Mouse (Mus musculus) liver, embryonic 12.5 days (tissue): Measurements from ENCODE around the gene Ube2g2. TPM values are rescaled to one million over a fixed set of nuclear protein-coding genes. Genes with fewer than 3 reads are reported as not detected.
A peak's percentile ranks its signal among the peaks of the same experiment; 100 is the strongest.

Experiments used
- ATAC-seq: fragments of 200-750 bp; cut with Nextera tagmentation; 2 replicates; pipeline ENCODE4 v1.8.0; 2017; ENCODE audit warnings: moderate number of reproducible peaks, mild to moderate bottlenecking, moderate library complexity
- H3K27ac ChIP-seq: fragments of 300-500 bp; sonication (generic); 2 replicates; pipeline ENCODE4 v1.5.1; 2016; ENCODE audit warnings: mild to moderate bottlenecking
- H3K27me3 ChIP-seq: fragments of 300-500 bp; sonication (generic); replicated peaks from 2 replicates; pipeline ENCODE4 v1.6.1; 2016; ENCODE audit warnings: mild to moderate bottlenecking, moderate library complexity
- H3K36me3 ChIP-seq: fragments of 300-500 bp; sonication (generic); 2 replicates; pipeline ENCODE4 v1.6.1; 2016; ENCODE audit warnings: mild to moderate bottlenecking, moderate library complexity
- H3K4me1 ChIP-seq: fragments of 300-500 bp; sonication (generic); 2 replicates; pipeline ENCODE4 v1.6.1; 2016
- H3K4me2 ChIP-seq: fragments of 300-500 bp; sonication (generic); 2 replicates; pipeline ENCODE4 v1.6.1; 2016; ENCODE audit warnings: mild to moderate bottlenecking, moderate library complexity
- H3K4me3 ChIP-seq: fragments of 300-500 bp; sonication (generic); 2 replicates; pipeline ENCODE4 v1.5.1; 2016; ENCODE audit warnings: mild to moderate bottlenecking, moderate library complexity
- H3K9ac ChIP-seq: fragments of 300-500 bp; sonication (generic); 2 replicates; pipeline ENCODE4 v1.6.1; 2016; ENCODE audit warnings: mild to moderate bottlenecking, moderate library complexity
- H3K9me3 ChIP-seq: fragments of 300-500 bp; sonication (generic); replicated peaks from 2 replicates; pipeline ENCODE4 v1.6.1; 2016; ENCODE audit warnings: mild to moderate bottlenecking, moderate library complexity
- WGBS: fragments of 180-500 bp; shearing (Covaris S2); methylation state at CpG from one replicate; pipeline ENCODE4 v1.1.7; 2016; ENCODE audit not compliant: insufficient replicate concordance; 5-methylcytosine and 5-hydroxymethylcytosine counted together
- polyA plus RNA-seq: library from polyadenylated mRNA; unstranded; fragments of >200 nt; fragmentation: Nextera tagmentation; extraction: Ambion mirVana; gene quantifications from 2 replicates; pipeline ENCODE4 v1.2.1, GENCODE M21; 2016

Ube2g2 gene
- polyA plus RNA-seq, 1 experiment from 2014 or later = 59.9 TPM

- no peak for ATAC-seq
- no peak overlapping the region for H3K27ac ChIP-seq
- no peaks in the 10 kb centered on the region for H3K27me3 ChIP-seq
- WGBS = 89% methylated on average over 8 of the region's 8 CpGs
- peaks cover 54% of the 10 kb centered on the region for H3K4me1 ChIP-seq
- H3K9me3 ChIP-seq = peaks cover 5% of the 10 kb centered on the region; the same call in 1 of the 2 replicates
- peaks cover 60% of the 10 kb centered on the region for H3K36me3 ChIP-seq
- H3K4me2 ChIP-seq = no peak overlapping the region
- no peak overlapping the region for H3K4me3 ChIP-seq
- no peak overlapping the region for H3K9ac ChIP-seq
Measured at GRCm38 (mm10) chr10:77608589-77608988, 13.5 kb upstream of the Ube2g2 start.

GRCm38 (mm10) chr10:77610221-77610961 is 11.7 kb upstream of the Ube2g2 start:
- Histone ChIP-seq H3K27ac (no peak overlapping the region), H3K4me3 (no peak overlapping the region), H3K36me3 (peaks cover 77% of the 10 kb centered on the region), H3K9ac (no peak overlapping the region), H3K27me3 (no peaks in the 10 kb centered on the region), H3K9me3 (no peaks in the 10 kb centered on the region), H3K4me1 (peaks cover 53% of the 10 kb centered on the region), H3K4me2 (no peak overlapping the region)
- 82% methylated on average over 8 of the region's 8 CpGs for WGBS
- no peak for ATAC-seq

- Histone ChIP-seq H3K4me2 (no peak overlapping the region), H3K9ac (no peak overlapping the region), H3K36me3 (peaks cover 97% of the 10 kb centered on the region), H3K27ac (peak overlapping the region; percentile 43; the same call in 1 of the 2 replicates), H3K4me1 (peaks cover 30% of the 10 kb centered on the region), H3K4me3 (no peak overlapping the region), H3K27me3 (no peaks in the 10 kb centered on the region), H3K9me3 (no peaks in the 10 kb centered on the region)
- ATAC-seq = no peak
- 66% methylated on average over 3 of the region's 3 CpGs for WGBS
Measured at GRCm38 (mm10) chr10:77613409-77613808, 8.7 kb upstream of the Ube2g2 start.

- no peak for ATAC-seq
- H3K36me3 ChIP-seq = peaks cover 85% of the 10 kb centered on the region
Measured at GRCm38 (mm10) chr10:77615647-77616046, 6.4 kb upstream of the Ube2g2 start.

GRCm38 (mm10) chr10:77616166-77616565 is 5.9 kb upstream of the Ube2g2 start:
- H3K4me3 ChIP-seq = no peak overlapping the region
- H3K9ac ChIP-seq = no peak overlapping the region
- ATAC-seq = no peak
- no peaks in the 10 kb centered on the region for H3K9me3 ChIP-seq
- H3K27ac ChIP-seq = no peak overlapping the region
- 87% methylated on average over 9 of the region's 9 CpGs for WGBS
- H3K4me1 ChIP-seq = peaks cover 17% of the 10 kb centered on the region; the same call in 1 of the 2 replicates
- H3K4me2 ChIP-seq = no peak overlapping the region
- H3K36me3 ChIP-seq = peaks cover 80% of the 10 kb centered on the region
- no peaks in the 10 kb centered on the region for H3K27me3 ChIP-seq

More at GRCm38 (mm10) chr10:77615647-77616046, 6.4 kb upstream of the Ube2g2 start:
- H3K27me3 ChIP-seq = no peaks in the 10 kb centered on the region
- WGBS = 84% methylated on average over 8 of the region's 8 CpGs
- no peak overlapping the region for H3K4me2 ChIP-seq
- no peak overlapping the region for H3K9ac ChIP-seq
- no peaks in the 10 kb centered on the region for H3K9me3 ChIP-seq
- H3K4me3 ChIP-seq = no peak overlapping the region
- H3K27ac ChIP-seq = no peak overlapping the region
- peaks cover 21% of the 10 kb centered on the region for H3K4me1 ChIP-seq

GRCm38 (mm10) chr10:77616926-77617325 is 5.1 kb upstream of the Ube2g2 start:
- ATAC-seq = 0 out of 2 replicates have a peak, but pooled peaks have one; percentile 25
- peaks cover 72% of the 10 kb centered on the region for H3K36me3 ChIP-seq

GRCm38 (mm10) chr10:77621546-77621945 is 529 bp upstream of the Ube2g2 start:
- Histone ChIP-seq H3K9ac (peak overlapping the region; percentile 99), H3K4me3 (peak overlapping the region; percentile 97), H3K36me3 (peaks cover 48% of the 10 kb centered on the region), H3K4me1 (peaks cover 45% of the 10 kb centered on the region), H3K27ac (peak overlapping the region; percentile 96), H3K4me2 (peak overlapping the region; percentile 83), H3K9me3 (no peaks in the 10 kb centered on the region), H3K27me3 (no peaks in the 10 kb centered on the region)
- WGBS = 65% methylated on average over 8 of the region's 8 CpGs
- ATAC-seq = no peak

More at GRCm38 (mm10) chr10:77616926-77617325, 5.1 kb upstream of the Ube2g2 start:
- H3K27ac ChIP-seq = no peak overlapping the region
- no peaks in the 10 kb centered on the region for H3K9me3 ChIP-seq
- H3K4me3 ChIP-seq = no peak overlapping the region
- no peak overlapping the region for H3K9ac ChIP-seq
- no peak overlapping the region for H3K4me2 ChIP-seq
- H3K27me3 ChIP-seq = no peaks in the 10 kb centered on the region
- H3K4me1 ChIP-seq = peaks cover 17% of the 10 kb centered on the region
- 86% methylated on average over 7 of the region's 7 CpGs for WGBS

GRCm38 (mm10) chr10:77623069-77623492 is 1.0 kb downstream of the Ube2g2 start:
- peak overlapping the region; percentile 97 for H3K4me3 ChIP-seq
- no peak for ATAC-seq
- no peaks in the 10 kb centered on the region for H3K9me3 ChIP-seq
- no peaks in the 10 kb centered on the region for H3K27me3 ChIP-seq
- peaks cover 53% of the 10 kb centered on the region for H3K4me1 ChIP-seq
- peak overlapping the region; percentile 96 for H3K27ac ChIP-seq
- peaks cover 37% of the 10 kb centered on the region for H3K36me3 ChIP-seq
- peak overlapping the region; percentile 99 for H3K9ac ChIP-seq
- WGBS = 15% methylated on average over 8 of the region's 8 CpGs
- H3K4me2 ChIP-seq = peak overlapping the region; percentile 83

GRCm38 (mm10) chr10:77623639-77624400 is 1.7 kb downstream of the Ube2g2 start:
- Histone ChIP-seq H3K36me3 (peaks cover 35% of the 10 kb centered on the region), H3K27ac (no peak overlapping the region), H3K4me1 (peaks cover 61% of the 10 kb centered on the region), H3K9me3 (no peaks in the 10 kb centered on the region), H3K4me3 (peak overlapping the region; percentile 97), H3K4me2 (peak overlapping the region; percentile 83), H3K27me3 (no peaks in the 10 kb centered on the region), H3K9ac (peak overlapping the region; percentile 99)
- WGBS = 87% methylated on average over 10 of the region's 10 CpGs
- no peak for ATAC-seq

GRCm38 (mm10) chr10:77624570-77624995 is 2.5 kb downstream of the Ube2g2 start:
- WGBS = 68% methylated on average over 7 of the region's 7 CpGs
- Histone ChIP-seq H3K27me3 (no peaks in the 10 kb centered on the region), H3K4me3 (no peak overlapping the region), H3K27ac (no peak overlapping the region), H3K4me2 (peak overlapping the region; percentile 83), H3K4me1 (peaks cover 62% of the 10 kb centered on the region), H3K9ac (no peak overlapping the region), H3K9me3 (no peaks in the 10 kb centered on the region), H3K36me3 (peaks cover 35% of the 10 kb centered on the region)
- ATAC-seq = no peak

- no peak overlapping the region; the same call in 1 of the 2 replicates for H3K9ac ChIP-seq
Measured at GRCm38 (mm10) chr10:77626036-77626435, 4.0 kb downstream of the Ube2g2 start.

GRCm38 (mm10) chr10:77626591-77626990 is 4.5 kb downstream of the Ube2g2 start:
- Histone ChIP-seq H3K9me3 (no peaks in the 10 kb centered on the region), H3K27ac (0 out of 2 replicates have a peak overlapping the region, but pooled peaks have one; percentile 15), H3K36me3 (peaks cover 52% of the 10 kb centered on the region), H3K9ac (no peak overlapping the region), H3K4me2 (no peak overlapping the region), H3K4me1 (peaks cover 63% of the 10 kb centered on the region), H3K27me3 (no peaks in the 10 kb centered on the region), H3K4me3 (no peak overlapping the region)
- 44% methylated on average over 7 of the region's 7 CpGs for WGBS
- ATAC-seq = no peak

More at GRCm38 (mm10) chr10:77626036-77626435, 4.0 kb downstream of the Ube2g2 start:
- Histone ChIP-seq H3K4me3 (no peak overlapping the region), H3K27me3 (no peaks in the 10 kb centered on the region), H3K27ac (no peak overlapping the region), H3K4me2 (no peak overlapping the region), H3K9me3 (no peaks in the 10 kb centered on the region), H3K4me1 (peaks cover 68% of the 10 kb centered on the region), H3K36me3 (peaks cover 46% of the 10 kb centered on the region)
- no peak for ATAC-seq
- 76% methylated on average over 7 of the region's 7 CpGs for WGBS
